Comparison of ENCODE assay signal across 8 mouse cellular contexts in the genomic region with DNA sequence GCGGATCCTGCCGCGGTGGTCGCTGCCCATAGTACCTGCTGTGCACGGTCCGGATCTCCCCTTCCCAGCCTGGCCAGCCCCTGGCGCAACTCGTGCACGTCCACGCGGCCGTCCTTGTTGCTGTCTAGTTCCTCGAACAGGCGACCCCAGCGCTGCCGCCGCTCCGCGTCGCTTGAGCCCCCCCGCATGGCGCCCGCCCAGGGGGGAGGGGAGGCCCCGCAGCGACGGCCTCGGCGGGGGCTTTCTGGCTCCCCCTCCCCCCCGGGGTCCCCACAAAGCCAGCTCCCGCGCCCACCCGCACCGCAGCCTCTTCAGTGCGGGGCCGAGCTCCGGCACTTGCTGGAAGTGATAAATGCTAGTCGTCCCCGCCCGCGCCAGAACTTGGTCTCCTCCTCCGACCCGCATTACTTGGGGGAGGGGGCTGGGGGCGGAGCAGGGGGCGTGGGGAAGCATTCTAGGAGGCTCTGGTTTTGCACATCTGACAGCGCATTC. TPM values are rescaled to one million over a fixed set of nuclear protein-coding genes. Genes with fewer than 3 reads are reported as not detected.
A peak's percentile ranks its signal among the peaks of the same experiment; 100 is the strongest.
DNase-seq lines count a peak whose midpoint lies in the region; ATAC-seq and TF ChIP-seq lines count a peak whose summit lies in the region.

Slc25a23 (minus strand) TSS at position 378 of the 492 bp plus-strand sequence.

- intact Hi-C loops in heart, postnatal 10 days (cut with DNase I) = no loop called here

- 0% methylated on average over 36 of the region's 45 CpGs for WGBS in forebrain, embryonic 15.5 days
- under 1% methylated on average over 39 of the region's 45 CpGs for WGBS in liver, embryonic 16.5 days (ENCODE audit: insufficient replicate concordance)
- WGBS in olfactory bulb, adult 2 months = under 1% methylated on average over 26 of the region's 45 CpGs

- H3K27ac ChIP-seq in brown adipose tissue, adult 24 weeks (replicated peaks; ENCODE audit: low read depth, low read length) = peak within 1 kb of the TSS; percentile 27
- H3K27ac ChIP-seq in forebrain, embryonic 15.5 days (replicated peaks) = peak within 1 kb of the TSS; percentile 95
- peak within 1 kb of the TSS; percentile 75 for H3K27ac ChIP-seq in liver, embryonic 16.5 days (ENCODE audit: low read length)
- H3K27ac ChIP-seq in olfactory bulb, adult 2 months (ENCODE audit: insufficient read depth, low read depth, low read length) = peak within 1 kb of the TSS; percentile 89

- peak within 1 kb of the TSS; percentile 57 for H3K4me2 ChIP-seq in forebrain, embryonic 15.5 days (replicated peaks)
- H3K4me2 ChIP-seq in liver, embryonic 16.5 days (ENCODE audit: low read depth, low read length) = peak within 1 kb of the TSS; percentile 90

- peak; percentile 80 for ATAC-seq in forebrain, embryonic 15.5 days (replicated peaks)
- ATAC-seq in liver, embryonic 16.5 days (ENCODE audit: low read depth) = peak; percentile 33

- TF ChIP-seq POLR2A in olfactory bulb, adult 2 months (IDR thresholded peaks at IDR 0.05; ENCODE audit: insufficient read depth, low read depth, low read length) = no peak; the same call in 1 of the 2 replicates

- peak; percentile 73 to 80 for DNase-seq in heart, postnatal 10 days
- DNase-seq in layer of hippocampus, adult 11-12 months (ENCODE audit: low spot score) = peak; percentile 79
- peak; percentile 81 for DNase-seq in thymus, postnatal 0 days (ENCODE audit: low spot score)

- peaks cover 6% of the 10 kb centered on the region for H3K36me3 ChIP-seq in E14TG2a.4 (ENCODE audit: insufficient read depth, low read length)
- peaks cover 13% of the 10 kb centered on the region; the same call in 1 of the 2 replicates for H3K36me3 ChIP-seq in forebrain, embryonic 15.5 days
- no peaks in the 10 kb centered on the region for H3K36me3 ChIP-seq in liver, embryonic 16.5 days (ENCODE audit: control insufficient read depth, insufficient read depth)

- peaks cover 47% of the 10 kb centered on the region for H3K4me1 ChIP-seq in E14TG2a.4 (replicated peaks; ENCODE audit: low read depth, low read length)
- no peaks in the 10 kb centered on the region for H3K4me1 ChIP-seq in brown adipose tissue, adult 24 weeks (ENCODE audit: control insufficient read depth, insufficient read depth, insufficient read length, low read length)
- peaks cover 25% of the 10 kb centered on the region for H3K4me1 ChIP-seq in forebrain, embryonic 15.5 days
- H3K4me1 ChIP-seq in liver, embryonic 16.5 days (ENCODE audit: control insufficient read depth, low read depth, low read length) = peaks cover 19% of the 10 kb centered on the region
- peaks cover 19% of the 10 kb centered on the region for H3K4me1 ChIP-seq in olfactory bulb, adult 2 months (ENCODE audit: control insufficient read depth, insufficient read depth, low read length)

- H3K27me3 ChIP-seq in E14TG2a.4 (ENCODE audit: insufficient read depth, low read length) = peaks cover 43% of the 10 kb centered on the region
- peaks cover 31% of the 10 kb centered on the region for H3K27me3 ChIP-seq in forebrain, embryonic 15.5 days
- peaks cover 45% of the 10 kb centered on the region for H3K27me3 ChIP-seq in liver, embryonic 16.5 days (ENCODE audit: control insufficient read depth, insufficient read depth, low read depth, low read length)

- H3K4me3 ChIP-seq in E14TG2a.4 (replicated peaks; ENCODE audit: low read length) = peak within 1 kb of the TSS; percentile 94
- peak within 1 kb of the TSS; percentile 90 for H3K4me3 ChIP-seq in brown adipose tissue, adult 24 weeks (ENCODE audit: insufficient read depth, low read depth, low read length)
- H3K4me3 ChIP-seq in forebrain, embryonic 15.5 days = peak within 1 kb of the TSS; percentile 90
- peak within 1 kb of the TSS; percentile 65 for H3K4me3 ChIP-seq in liver, embryonic 16.5 days (ENCODE audit: low read depth, low read length)
- peak within 1 kb of the TSS; percentile 83 for H3K4me3 ChIP-seq in olfactory bulb, adult 2 months (ENCODE audit: insufficient read depth, low read depth, low read length)

- no peak for TF ChIP-seq CTCF in E14TG2a.4 (conservative IDR thresholded peaks at IDR 0.05; ENCODE audit: low read length)
- no peak for TF ChIP-seq CTCF in olfactory bulb, adult 2 months (IDR thresholded peaks at IDR 0.05; ENCODE audit: insufficient read depth, low read depth, low read length)

- no peaks in the 10 kb centered on the region for H3K9me3 ChIP-seq in E14TG2a.4 (ENCODE audit: low read length)
- no peaks in the 10 kb centered on the region for H3K9me3 ChIP-seq in forebrain, embryonic 15.5 days
- no peaks in the 10 kb centered on the region for H3K9me3 ChIP-seq in liver, embryonic 16.5 days (replicated peaks; ENCODE audit: control insufficient read depth, low read length)

- H3K9ac ChIP-seq in forebrain, embryonic 15.5 days (replicated peaks) = peak within 1 kb of the TSS; percentile 81
- H3K9ac ChIP-seq in liver, embryonic 16.5 days (ENCODE audit: low read depth, low read length) = peak within 1 kb of the TSS; percentile 63

RNA-seq across cellular contexts. Expression of gene Slc25a23, which starts in this region (rescaled TPM):
- 107 and 161 TPM in 2 replicates for polyA plus RNA-seq in brown adipose tissue, adult 24 weeks (2012; ENCODE audit: insufficient read depth, insufficient read length, missing spikeins)
- polyA plus RNA-seq in forebrain, embryonic 15.5 days (2015; fragmentation: Nextera tagmentation; extraction: Ambion mirVana) = 27.6 and 29.1 TPM in 2 replicates
- total RNA-seq in heart, postnatal 10 days (2021) = 10 to 100 TPM; 75.0 to 86.6 TPM
- 4.4 and 7.0 TPM in 2 replicates for polyA plus RNA-seq in liver, embryonic 16.5 days (2015; fragmentation: Nextera tagmentation; extraction: Ambion mirVana)
- 526 and 583 TPM in 2 replicates for polyA plus RNA-seq in olfactory bulb, adult 2 months (2012; ENCODE audit: insufficient read depth, insufficient read length, low replicate concordance, missing spikeins)
- polyA plus RNA-seq in thymus, postnatal 0 days (2015; fragmentation: Nextera tagmentation; extraction: Ambion mirVana) = 8.3 and 8.8 TPM in 2 replicates

Comparison
In these comparisons a context has a peak if more than half of its experiments do, and no peak if none do; other contexts are left out.
1. Peak in every context shown above with its lines: DNase-seq, ATAC-seq, H3K4me3 ChIP-seq and H3K27ac ChIP-seq.
2. H3K27ac ChIP-seq: peak in every context shown above with its lines; median percentile 95 in forebrain, embryonic 15.5 days; 89 in olfactory bulb, adult 2 months; 75 in liver, embryonic 16.5 days; 27 in brown adipose tissue, adult 24 weeks.